In the genomic region with DNA sequence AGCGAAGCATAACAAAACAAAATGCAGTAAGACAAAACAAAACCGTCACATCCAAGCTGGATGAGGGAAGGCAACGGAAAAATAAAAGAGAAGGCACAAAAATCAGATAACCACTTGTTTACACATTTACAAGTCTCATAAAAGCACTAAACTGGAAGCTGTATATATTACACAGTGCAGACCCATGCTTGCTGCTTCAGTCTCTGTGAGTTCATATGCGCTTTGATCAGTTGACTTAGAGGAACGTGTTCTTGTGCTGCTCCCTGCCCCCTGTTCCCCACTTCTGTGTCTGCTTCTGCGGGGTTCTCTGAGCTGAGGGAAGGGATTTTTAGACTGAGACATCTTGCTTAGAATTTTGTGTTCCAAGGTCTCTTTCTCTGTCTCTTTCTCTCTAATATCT, we compare ENCODE assay signal across 34 mouse cellular contexts. TPM values are rescaled to one million over a fixed set of nuclear protein-coding genes. Genes with fewer than 3 reads are reported as not detected.
"Had no signal": no experiment of that assay in that cellular context is flagged by ENCODE, and none has a peak within 500 bp of the region (broad histone marks: within the 10 kb centered on the region; RNA-seq: fewer than 3 reads in every experiment).

No protein-coding gene starts in this region.

- H3K4me1 ChIP-seq: embryonic facial prominence, embryonic 10.5 days; embryonic facial prominence, embryonic 12.5 days; forebrain, embryonic 10.5 days; forebrain, embryonic 12.5 days; forebrain, embryonic 13.5 days; forebrain, embryonic 15.5 days had no signal

- H3K9ac ChIP-seq: embryonic facial prominence, embryonic 12.5 days; embryonic facial prominence, embryonic 13.5 days; embryonic facial prominence, embryonic 15.5 days; forebrain, embryonic 12.5 days; forebrain, embryonic 13.5 days; forebrain, embryonic 15.5 days; forebrain, postnatal 0 days had no signal

- H3K27me3 ChIP-seq: embryonic facial prominence, embryonic 12.5 days; embryonic facial prominence, embryonic 13.5 days; embryonic facial prominence, embryonic 15.5 days; forebrain, embryonic 12.5 days; forebrain, embryonic 13.5 days; forebrain, embryonic 15.5 days had no signal

- H3K36me3 ChIP-seq: embryonic facial prominence, embryonic 10.5 days; embryonic facial prominence, embryonic 12.5 days; embryonic facial prominence, embryonic 13.5 days; embryonic facial prominence, embryonic 15.5 days; forebrain, embryonic 10.5 days; forebrain, embryonic 12.5 days; forebrain, embryonic 15.5 days had no signal

- H3K27ac ChIP-seq: embryonic facial prominence, embryonic 10.5 days; embryonic facial prominence, embryonic 12.5 days; embryonic facial prominence, embryonic 13.5 days; embryonic facial prominence, embryonic 15.5 days; forebrain, embryonic 10.5 days; forebrain, embryonic 12.5 days; forebrain, embryonic 13.5 days; forebrain, embryonic 15.5 days; gastrocnemius, adult 2 months had no signal

- DNase-seq: cerebellum, adult 18-20 months; cerebellum, adult 2 months; cerebellum, adult 8-10 months; cerebellum, adult 9-10 months; cerebellum, adult 9-11 months; cerebellum, postnatal 10 days; cerebellum, postnatal 14 days; cerebellum, postnatal 25 days; cerebellum, postnatal 36 days; embryo, embryonic 11 days; forebrain, postnatal 0 days; gastrocnemius, adult 2 months; gastrocnemius, postnatal 10 days; gastrocnemius, postnatal 14 days; gastrocnemius, postnatal 25 days; gastrocnemius, postnatal 36 days; heart, adult 11 months had no signal

- H3K4me3 ChIP-seq: embryonic facial prominence, embryonic 10.5 days; embryonic facial prominence, embryonic 12.5 days; embryonic facial prominence, embryonic 13.5 days; embryonic facial prominence, embryonic 15.5 days; erythroblast, embryonic 14.5 days; forebrain, embryonic 10.5 days; forebrain, embryonic 12.5 days; forebrain, embryonic 13.5 days; forebrain, embryonic 15.5 days; gastrocnemius, adult 2 months had no signal

- ATAC-seq: forebrain, embryonic 13.5 days; forebrain, embryonic 14.5 days; forebrain, embryonic 15.5 days; forebrain, embryonic 16.5 days; forebrain, postnatal 0 days had no signal

- H3K9me3 ChIP-seq: embryonic facial prominence, embryonic 10.5 days; embryonic facial prominence, embryonic 12.5 days; embryonic facial prominence, embryonic 13.5 days; embryonic facial prominence, embryonic 15.5 days; forebrain, embryonic 10.5 days; forebrain, embryonic 12.5 days; forebrain, embryonic 13.5 days; forebrain, embryonic 15.5 days had no signal

- H3K4me2 ChIP-seq: embryonic facial prominence, embryonic 12.5 days; embryonic facial prominence, embryonic 13.5 days; embryonic facial prominence, embryonic 15.5 days; forebrain, embryonic 12.5 days; forebrain, embryonic 13.5 days; forebrain, embryonic 15.5 days had no signal

RNA-seq across cellular contexts. Expression of a gene that starts 24.2 kb away (rescaled TPM):
- polyA plus RNA-seq: cerebellum, adult 2 months; cortical plate, adult 2 months; embryonic facial prominence, embryonic 10.5 days; embryonic facial prominence, embryonic 11.5 days; embryonic facial prominence, embryonic 12.5 days; embryonic facial prominence, embryonic 13.5 days; embryonic facial prominence, embryonic 14.5 days; embryonic facial prominence, embryonic 15.5 days; forebrain, embryonic 10.5 days; forebrain, embryonic 11.5 days; forebrain, embryonic 12.5 days; forebrain, embryonic 13.5 days; forebrain, embryonic 14.5 days; forebrain, embryonic 15.5 days; forebrain, embryonic 16.5 days; forebrain, postnatal 0 days; frontal cortex, adult 2 months; gonadal fat pad, adult 2 months had no signal

RNA-seq across cellular contexts. Expression of a gene that starts 30.0 kb away (rescaled TPM):
- polyA plus RNA-seq: cerebellum, adult 2 months; cortical plate, adult 2 months; embryonic facial prominence, embryonic 10.5 days; embryonic facial prominence, embryonic 11.5 days; embryonic facial prominence, embryonic 12.5 days; embryonic facial prominence, embryonic 13.5 days; embryonic facial prominence, embryonic 14.5 days; embryonic facial prominence, embryonic 15.5 days; forebrain, embryonic 10.5 days; forebrain, embryonic 11.5 days; forebrain, embryonic 12.5 days; forebrain, embryonic 13.5 days; forebrain, embryonic 14.5 days; forebrain, embryonic 15.5 days; forebrain, embryonic 16.5 days; forebrain, postnatal 0 days; frontal cortex, adult 2 months; gonadal fat pad, adult 2 months had no signal

RNA-seq across cellular contexts. Expression of a gene that starts 35.8 kb away (rescaled TPM):
- polyA plus RNA-seq: cerebellum, adult 2 months; cortical plate, adult 2 months; embryonic facial prominence, embryonic 10.5 days; embryonic facial prominence, embryonic 11.5 days; embryonic facial prominence, embryonic 12.5 days; embryonic facial prominence, embryonic 13.5 days; embryonic facial prominence, embryonic 14.5 days; embryonic facial prominence, embryonic 15.5 days; forebrain, embryonic 10.5 days; forebrain, embryonic 11.5 days; forebrain, embryonic 12.5 days; forebrain, embryonic 13.5 days; forebrain, embryonic 14.5 days; forebrain, embryonic 15.5 days; forebrain, embryonic 16.5 days; forebrain, postnatal 0 days; frontal cortex, adult 2 months; gonadal fat pad, adult 2 months had no signal

RNA-seq across cellular contexts. Expression of a gene that starts 41.6 kb away (rescaled TPM):
- polyA plus RNA-seq: cerebellum, adult 2 months; cortical plate, adult 2 months; embryonic facial prominence, embryonic 10.5 days; embryonic facial prominence, embryonic 11.5 days; embryonic facial prominence, embryonic 12.5 days; embryonic facial prominence, embryonic 13.5 days; embryonic facial prominence, embryonic 14.5 days; embryonic facial prominence, embryonic 15.5 days; forebrain, embryonic 10.5 days; forebrain, embryonic 11.5 days; forebrain, embryonic 12.5 days; forebrain, embryonic 13.5 days; forebrain, embryonic 14.5 days; forebrain, embryonic 15.5 days; forebrain, embryonic 16.5 days; forebrain, postnatal 0 days; frontal cortex, adult 2 months; gonadal fat pad, adult 2 months had no signal

RNA-seq across cellular contexts. Expression of a gene that starts 47.5 kb away (rescaled TPM):
- polyA plus RNA-seq: cerebellum, adult 2 months; cortical plate, adult 2 months; embryonic facial prominence, embryonic 10.5 days; embryonic facial prominence, embryonic 11.5 days; embryonic facial prominence, embryonic 12.5 days; embryonic facial prominence, embryonic 13.5 days; embryonic facial prominence, embryonic 14.5 days; embryonic facial prominence, embryonic 15.5 days; erythroblast, embryonic 14.5 days; forebrain, embryonic 10.5 days; forebrain, embryonic 11.5 days; forebrain, embryonic 12.5 days; forebrain, embryonic 13.5 days; forebrain, embryonic 14.5 days; forebrain, embryonic 15.5 days; forebrain, embryonic 16.5 days; forebrain, postnatal 0 days; frontal cortex, adult 2 months; gonadal fat pad, adult 2 months had no signal
